Mouse (Mus musculus) brain, embryonic 14.5 days (tissue): Measurements from ENCODE around the gene Baz1a.

Source experiments
- CTCF ChIP-seq: fragments of 200-500 bp; IDR thresholded peaks from 2 replicates; pipeline ENCODE4 v1.5.1; 2012; ENCODE audit warnings: inconsistent platforms, mild to moderate bottlenecking, moderate library complexity, borderline replicate concordance; ENCODE audit not compliant: insufficient read depth, insufficient read length; ENCODE audit errors: extremely low read depth
- POLR2A ChIP-seq: fragments of 200-500 bp; IDR thresholded peaks from 2 replicates; pipeline ENCODE4 v1.6.1; 2012; ENCODE audit warnings: mild to moderate bottlenecking, inconsistent platforms, borderline replicate concordance; ENCODE audit not compliant: poor library complexity, insufficient read depth, insufficient read length, severe bottlenecking; ENCODE audit errors: extremely low read depth

- TF ChIP-seq CTCF (no peak), POLR2A (no peak)
Measured at GRCm38 (mm10) chr12:55027088-55027487, 12.9 kb upstream of the Baz1a start.
